Mouse (Mus musculus) testis, adult 2 months (tissue): ENCODE measurements around the gene Tns1. TPM values are rescaled to one million over a fixed set of nuclear protein-coding genes. Genes with fewer than 3 reads are reported as not detected.

ENCODE experiments used
- H3K27ac ChIP-seq: fragments of 200-500 bp; 2 replicates; pipeline ENCODE4 v1.5.1; 2012; ENCODE audit warnings: low read depth, low read length; ENCODE audit not compliant: control insufficient read depth, insufficient read depth
- H3K27me3 ChIP-seq: fragments of 200-500 bp; 2 replicates; pipeline ENCODE4 v1.6.1; 2012; ENCODE audit warnings: mild to moderate bottlenecking, low read length, moderate library complexity; ENCODE audit not compliant: control insufficient read depth, insufficient read depth
- H3K36me3 ChIP-seq: fragments of 200-500 bp; 2 replicates; pipeline ENCODE4 v1.6.1; 2012; ENCODE audit warnings: mild to moderate bottlenecking, low read length; ENCODE audit not compliant: control insufficient read depth, insufficient read depth
- H3K4me1 ChIP-seq: fragments of 200-500 bp; 2 replicates; pipeline ENCODE4 v1.6.1; 2012; ENCODE audit warnings: low read length; ENCODE audit not compliant: control insufficient read depth, insufficient read depth
- H3K4me3 ChIP-seq: fragments of 200-500 bp; 2 replicates; pipeline ENCODE4 v1.5.1; 2012; ENCODE audit warnings: low read depth, mild to moderate bottlenecking, low read length, moderate library complexity, mixed read lengths; ENCODE audit not compliant: control insufficient read depth
- CTCF ChIP-seq: fragments of 200-500 bp; IDR thresholded peaks from 2 replicates; pipeline ENCODE4 v1.5.1; 2012; ENCODE audit warnings: low read depth, mild to moderate bottlenecking, inconsistent platforms, low read length, moderate library complexity; ENCODE audit not compliant: control insufficient read depth, insufficient read depth, insufficient replicate concordance
- POLR2A ChIP-seq: fragments of 200-500 bp; IDR thresholded peaks from 2 replicates; pipeline ENCODE4 v1.6.1; 2012; ENCODE audit warnings: low read depth, mild to moderate bottlenecking, inconsistent platforms, low read length, moderate library complexity; ENCODE audit not compliant: control insufficient read depth
- polyA plus RNA-seq: library from polyadenylated mRNA; depleted of rRNA; stranded (reverse); fragments of >200 nt; gene quantifications from 2 replicates; pipeline ENCODE4 v1.2.3, GENCODE M21; 2012

Tns1 gene
- polyA plus RNA-seq, 1 experiment, result 422 TPM

DNA sequence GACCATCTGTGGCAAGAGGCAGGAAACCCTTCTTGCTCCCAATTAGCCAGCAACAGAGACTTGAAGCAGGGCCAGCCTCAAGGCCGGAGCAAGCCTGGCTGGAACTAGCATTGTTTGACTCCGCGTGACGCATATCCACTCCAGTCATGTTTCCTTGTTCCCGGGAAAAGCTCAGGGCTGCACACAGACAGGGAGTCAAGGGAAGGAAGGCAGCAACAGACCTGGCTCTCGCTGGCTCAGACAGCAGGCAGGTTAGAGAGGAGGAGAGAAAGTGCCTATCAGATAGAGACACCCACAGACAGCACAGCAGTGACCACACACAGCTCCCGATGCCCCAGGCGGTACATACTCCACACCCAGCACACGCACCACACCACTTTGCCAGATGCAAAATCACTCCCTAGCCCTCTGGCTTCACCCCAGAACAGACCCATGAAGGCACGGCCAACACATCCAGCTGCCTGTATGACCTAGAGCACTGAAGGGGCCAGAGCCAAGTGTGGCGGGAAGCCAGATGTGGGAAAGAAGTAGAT, 96.6 kb downstream of the Tns1 start:
- no peak overlapping the region for H3K4me3 ChIP-seq
- no peaks in the 10 kb centered on the region for H3K36me3 ChIP-seq
- no peaks in the 10 kb centered on the region for H3K27me3 ChIP-seq
- TF ChIP-seq CTCF, result no peak
- no peak for TF ChIP-seq POLR2A
- peak overlapping the region; percentile 72 for H3K27ac ChIP-seq
- peaks cover 12% of the 10 kb centered on the region for H3K4me1 ChIP-seq

DNA sequence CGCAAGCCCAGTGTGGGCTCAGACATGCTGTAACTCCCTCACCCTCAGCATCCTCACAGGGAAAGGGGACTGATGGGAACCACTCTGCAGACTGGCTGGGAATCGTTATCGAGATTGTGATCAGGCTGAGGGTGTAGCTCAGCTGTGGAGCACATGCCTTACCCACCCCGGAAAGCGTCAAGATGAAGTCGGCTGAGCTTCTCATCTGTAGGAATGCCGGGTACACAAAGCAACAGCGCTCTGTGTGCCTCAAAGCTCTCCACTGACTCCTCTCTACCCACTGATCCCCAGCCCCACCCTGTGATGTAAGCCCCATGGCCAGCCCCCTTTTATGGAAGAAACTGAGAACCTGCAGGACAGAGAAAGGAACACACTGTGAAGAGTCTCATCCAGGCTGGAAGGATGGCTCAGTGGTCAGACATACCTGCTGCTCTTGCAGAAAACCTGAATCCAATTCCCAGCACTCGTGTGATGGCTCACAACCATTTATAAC, 97.5 kb downstream of the Tns1 start:
- peak overlapping the region; percentile 72 for H3K27ac ChIP-seq

DNA sequence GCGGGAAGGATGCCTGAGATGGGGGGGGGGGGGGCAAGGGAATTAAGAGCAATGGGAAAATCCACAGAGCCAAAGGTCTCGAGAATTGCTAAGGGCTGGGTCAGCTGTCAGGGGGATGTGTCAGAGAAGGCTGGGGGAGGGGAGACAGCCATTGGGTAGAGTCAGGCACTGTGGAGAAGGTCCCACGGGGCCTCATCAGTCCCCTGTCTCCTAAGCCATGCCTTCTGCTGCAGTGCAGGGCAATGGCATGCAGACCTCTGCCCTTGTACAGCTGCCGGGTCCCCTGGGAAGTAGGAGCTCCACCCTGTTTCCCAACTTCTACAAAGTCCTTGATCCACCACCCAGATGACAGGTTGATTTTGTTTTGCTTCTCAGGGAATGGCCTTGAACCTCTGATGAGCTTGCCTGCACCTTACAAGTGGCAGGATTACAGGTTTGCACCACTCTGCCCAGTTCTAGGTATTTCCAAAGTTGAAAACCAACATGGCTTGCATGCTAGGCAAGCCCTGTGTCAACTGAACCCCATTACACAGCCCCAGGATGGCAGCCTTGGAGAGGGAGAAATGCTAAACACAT, 98.5 kb downstream of the Tns1 start:
- H3K4me3 ChIP-seq, result no peak overlapping the region
- no peaks in the 10 kb centered on the region for H3K27me3 ChIP-seq
- peak overlapping the region; percentile 59 for H3K27ac ChIP-seq
- H3K36me3 ChIP-seq, result no peaks in the 10 kb centered on the region
- TF ChIP-seq POLR2A (no peak), CTCF (no peak)
- peaks cover 6% of the 10 kb centered on the region for H3K4me1 ChIP-seq

More for the DNA sequence above, 97.5 kb downstream of the Tns1 start:
- Histone ChIP-seq H3K36me3 (no peaks in the 10 kb centered on the region), H3K4me1 (peaks cover 12% of the 10 kb centered on the region), H3K27me3 (no peaks in the 10 kb centered on the region), H3K4me3 (no peak overlapping the region)
- TF ChIP-seq POLR2A (no peak), CTCF (no peak)

DNA sequence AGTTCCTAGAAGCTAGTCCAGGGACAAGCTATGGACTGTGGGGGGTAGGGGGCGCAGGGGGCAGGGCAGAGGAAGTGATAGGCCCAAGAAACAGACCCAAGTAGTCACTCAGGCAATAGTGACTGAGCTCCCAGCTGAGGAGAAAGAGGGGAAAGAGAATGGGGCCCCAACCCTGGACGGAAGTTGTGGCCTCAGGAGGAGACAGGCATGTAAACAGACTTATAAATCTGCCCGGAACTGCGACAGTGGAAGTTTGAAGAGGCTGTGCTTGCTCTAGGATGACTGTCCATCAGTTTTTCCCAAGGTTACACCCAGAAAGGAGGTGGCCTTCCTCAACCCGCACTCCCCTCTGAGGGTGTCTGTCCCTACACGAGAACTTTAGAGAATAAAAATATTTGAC, 99.0 kb downstream of the Tns1 start:
- TF ChIP-seq CTCF (no peak), POLR2A (no peak)
- no peak overlapping the region for H3K27ac ChIP-seq
- H3K36me3 ChIP-seq, result no peaks in the 10 kb centered on the region
- no peaks in the 10 kb centered on the region for H3K27me3 ChIP-seq
- H3K4me3 ChIP-seq, result no peak overlapping the region
- peaks cover 3% of the 10 kb centered on the region for H3K4me1 ChIP-seq

DNA sequence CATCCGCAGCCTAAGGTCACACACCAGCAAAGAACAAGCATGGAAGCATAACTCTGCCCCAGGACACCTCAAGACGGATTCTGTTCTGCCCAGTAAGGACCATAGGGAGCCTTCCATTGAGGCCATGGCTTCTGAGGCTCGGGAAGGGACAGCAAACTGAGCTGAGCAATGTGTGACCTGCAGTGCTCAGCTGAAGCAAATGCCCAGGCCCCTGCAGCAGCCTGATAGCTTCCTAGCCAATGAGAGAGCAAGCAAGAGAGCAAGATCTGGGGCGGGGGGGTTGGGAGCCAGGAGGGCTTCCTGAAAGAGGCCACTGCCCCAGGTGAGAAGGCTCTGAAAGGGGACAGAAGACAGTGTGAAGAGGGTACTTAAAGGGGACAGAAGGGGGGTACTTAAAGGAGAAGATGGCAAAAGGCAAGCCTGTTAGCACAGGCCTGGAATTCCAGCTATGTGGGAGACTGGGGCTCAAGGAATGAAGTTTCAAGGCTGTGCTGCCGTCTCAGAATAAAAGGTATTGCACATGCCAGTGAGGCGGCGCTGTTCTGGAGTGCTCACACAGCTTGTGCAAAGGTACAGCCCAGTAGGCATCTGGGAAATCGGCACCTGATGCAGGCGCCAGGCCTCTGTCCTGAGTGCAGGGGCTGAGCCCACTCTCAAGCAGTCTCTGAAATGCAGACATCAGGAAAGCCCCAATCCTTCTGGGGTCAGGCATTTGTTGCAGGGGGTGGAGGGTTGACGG, 99.6 kb downstream of the Tns1 start:
- Histone ChIP-seq H3K4me3 (no peak overlapping the region), H3K27me3 (no peaks in the 10 kb centered on the region), H3K4me1 (peaks cover 3% of the 10 kb centered on the region), H3K27ac (no peak overlapping the region), H3K36me3 (no peaks in the 10 kb centered on the region)
- TF ChIP-seq CTCF (no peak), POLR2A (no peak)

DNA sequence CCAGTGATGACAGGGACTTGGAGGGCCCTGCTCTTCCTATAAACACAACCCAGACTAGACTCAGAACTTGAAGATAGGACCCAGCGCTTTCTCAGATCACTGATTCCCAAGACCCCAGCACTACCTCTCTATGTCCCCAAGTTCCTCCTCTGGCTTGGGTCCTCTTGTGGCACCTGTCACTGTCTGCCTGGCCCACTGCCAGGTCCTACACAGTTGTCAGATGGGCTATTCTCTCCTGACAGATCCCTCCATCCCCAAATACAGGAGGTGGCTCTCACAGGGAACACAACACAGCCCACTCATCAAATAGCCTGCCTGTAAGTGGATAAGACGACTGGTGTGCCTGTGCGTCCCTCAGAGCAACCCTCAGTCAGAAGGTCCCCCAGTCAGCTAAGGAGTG, 101.3 kb downstream of the Tns1 start:
- no peak for TF ChIP-seq POLR2A
- TF ChIP-seq CTCF, result no peak
- no peak overlapping the region for H3K27ac ChIP-seq
- H3K36me3 ChIP-seq, result no peaks in the 10 kb centered on the region
- H3K4me3 ChIP-seq, result no peak overlapping the region
- H3K27me3 ChIP-seq, result no peaks in the 10 kb centered on the region
- H3K4me1 ChIP-seq, result peaks cover 4% of the 10 kb centered on the region

DNA sequence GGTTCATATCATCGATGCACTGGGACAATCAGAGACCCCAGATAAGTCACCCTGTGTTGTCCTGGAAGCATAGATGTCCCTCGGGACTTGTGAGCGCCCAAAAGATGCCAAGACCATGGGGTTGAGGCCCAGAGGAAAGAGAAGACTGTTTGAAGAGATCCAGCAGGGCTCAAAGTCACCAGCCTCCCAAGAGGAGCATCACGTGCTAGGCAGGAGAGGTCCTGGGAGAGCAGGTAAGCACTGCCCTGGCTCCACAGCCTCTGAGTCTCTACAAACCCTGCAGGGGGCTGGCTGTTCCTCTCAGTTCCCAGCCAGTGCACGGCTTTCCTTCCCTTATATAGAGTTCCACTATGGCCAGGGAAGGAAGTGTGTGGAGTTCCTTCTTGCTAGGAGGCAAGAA, 101.7 kb downstream of the Tns1 start:
- Histone ChIP-seq H3K27ac (no peak overlapping the region), H3K27me3 (no peaks in the 10 kb centered on the region), H3K36me3 (no peaks in the 10 kb centered on the region), H3K4me1 (peaks cover 6% of the 10 kb centered on the region), H3K4me3 (no peak overlapping the region)
- no peak for TF ChIP-seq POLR2A
- TF ChIP-seq CTCF, result no peak

DNA sequence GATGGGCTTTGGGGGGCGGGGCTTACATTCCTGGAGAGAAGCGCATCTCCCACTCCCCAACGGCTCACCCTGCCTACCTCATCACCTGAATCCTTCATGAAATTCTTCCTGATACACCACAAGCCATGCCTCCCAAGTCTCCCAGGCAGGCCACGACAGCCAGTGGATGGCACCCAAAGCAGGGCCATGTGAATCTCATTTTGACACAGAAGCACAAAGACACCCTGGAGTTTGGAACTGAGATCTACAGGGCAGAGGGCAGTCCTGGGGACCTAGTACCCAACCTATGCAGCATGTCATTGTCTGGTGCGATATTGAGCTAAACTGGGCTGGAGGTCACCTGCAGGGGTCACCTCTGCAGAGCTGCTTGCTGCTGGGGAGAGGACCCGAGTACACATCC, 104.0 kb downstream of the Tns1 start:
- Histone ChIP-seq H3K27me3 (no peaks in the 10 kb centered on the region), H3K4me3 (no peak overlapping the region), H3K4me1 (peaks cover 12% of the 10 kb centered on the region), H3K36me3 (no peaks in the 10 kb centered on the region), H3K27ac (no peak overlapping the region)
- TF ChIP-seq CTCF (no peak), POLR2A (no peak)
